Mouse (Mus musculus) urinary bladder, postnatal 36 days (tissue): Measurements from ENCODE around the gene Olfr1324.
"Not testable (repeated sequence)": the region's sequence is repeated elsewhere in the genome, so short reads cannot be mapped to it uniquely, and the experiment has no call there.

ENCODE experiments used
- DNase-seq, 2 experiments: peaks; one replicate each; pipeline ENCODE4 v3.0.0; 2022; ENCODE audit warnings: low spot score in 2 of 2, mixed read lengths in 1 of 2

The Olfr1324 gene

DNA sequence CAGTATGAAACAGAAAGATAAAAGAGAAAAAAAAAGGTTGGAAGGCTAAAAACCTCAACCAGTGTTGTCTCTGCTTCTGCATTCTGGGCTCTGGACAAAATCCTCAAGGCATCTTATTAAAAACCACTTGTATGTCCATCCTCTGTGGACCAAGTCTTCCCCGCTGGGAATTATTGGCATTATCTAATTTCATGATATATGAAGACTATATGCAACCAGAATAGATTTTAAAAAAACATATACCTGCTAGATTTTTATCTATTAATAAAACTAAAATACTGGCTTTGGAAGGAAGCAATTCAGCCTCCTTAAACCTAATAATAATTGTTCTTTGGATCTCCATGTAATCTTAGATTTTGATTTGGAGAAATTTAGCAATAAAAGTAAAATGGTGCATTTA, at the start of gene Olfr1324:
Gene Olfr1324 (minus strand): TSS at position 101 of the 400 bp plus-strand sequence.
- no peak for DNase-seq

DNA sequence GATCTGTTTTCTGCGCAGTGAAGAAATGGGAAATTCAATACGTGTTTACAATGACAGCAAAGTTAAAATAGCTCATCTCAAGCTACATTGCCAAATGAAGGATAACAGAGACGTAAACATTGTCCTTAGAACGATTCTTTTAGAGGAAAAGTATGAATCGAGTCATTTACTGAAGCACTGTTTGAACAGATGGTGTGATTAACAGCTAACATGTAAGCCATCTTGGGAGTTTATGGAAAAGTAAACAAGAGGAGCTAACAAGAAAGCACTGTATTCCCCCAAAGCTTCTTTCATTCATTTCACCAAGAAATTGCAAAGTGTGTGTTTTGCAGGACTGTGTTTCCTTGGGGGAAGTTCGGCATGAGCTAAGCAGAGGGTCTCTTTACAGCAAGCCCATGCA, 42.0 kb upstream of the Olfr1324 start:
- not testable (repeated sequence) for DNase-seq

DNA sequence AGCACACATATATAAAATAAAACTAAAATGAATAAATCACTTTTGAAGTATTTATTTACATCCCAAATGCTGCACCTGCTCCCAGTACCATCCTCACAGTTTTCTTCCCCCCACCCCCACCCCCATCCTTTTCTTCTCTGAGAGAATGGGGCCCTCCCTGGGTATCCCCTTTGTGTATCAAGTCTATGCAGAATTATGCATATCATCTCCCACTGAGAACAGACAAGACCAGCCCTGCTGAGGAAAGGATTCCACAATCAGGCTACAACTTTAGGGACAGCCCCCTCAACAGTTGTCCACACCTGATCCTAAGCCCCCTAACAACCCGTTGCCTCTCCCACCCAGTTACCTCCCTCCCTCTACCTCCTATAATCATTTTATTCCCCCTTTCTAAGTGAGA, 27.8 kb upstream of the Olfr1324 start:
- DNase-seq, result no peak

- no peak for DNase-seq
These were observed 15.1 kb upstream of the Olfr1324 start for GRCm38 (mm10) chrX:50443352-50443751.

DNA sequence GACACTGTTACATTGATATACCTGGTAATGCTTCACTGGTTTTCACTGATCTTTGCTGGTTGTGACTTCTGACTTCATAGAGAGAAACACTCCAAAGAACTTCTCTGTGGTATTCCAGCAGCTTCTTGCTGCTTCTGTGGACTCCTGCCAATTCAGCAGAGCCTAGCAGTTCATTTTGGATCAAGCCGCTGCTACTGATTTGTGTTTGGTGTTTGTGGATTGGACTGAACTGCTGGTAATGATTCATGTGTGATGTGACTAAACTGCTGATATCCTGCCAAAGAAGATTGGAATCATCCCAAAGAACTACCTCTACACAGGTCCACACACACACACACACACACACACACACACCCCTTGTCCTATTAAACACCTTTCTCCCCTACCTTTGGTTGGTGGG, 14.4 kb upstream of the Olfr1324 start:
- DNase-seq, result no peak

DNA sequence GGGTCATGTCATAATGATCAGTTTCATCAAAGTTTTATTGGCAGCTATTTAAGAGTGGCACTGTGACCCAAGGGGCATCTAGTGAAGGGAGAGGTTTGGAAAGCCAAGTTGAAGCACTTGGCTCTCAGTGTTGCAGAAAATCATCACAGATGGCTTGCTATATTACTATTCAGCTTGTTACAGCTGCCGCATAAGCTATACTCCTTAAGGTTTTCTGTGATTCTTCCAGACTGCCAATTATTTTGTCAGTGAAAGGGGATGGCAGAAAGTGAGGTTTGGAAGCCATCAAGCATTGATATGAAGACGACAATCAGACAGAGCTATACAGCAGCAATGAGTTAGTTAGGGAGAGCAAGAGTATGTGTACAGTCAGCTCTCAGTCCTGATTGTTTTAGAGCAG, 4.2 kb upstream of the Olfr1324 start:
- no peak for DNase-seq

DNA sequence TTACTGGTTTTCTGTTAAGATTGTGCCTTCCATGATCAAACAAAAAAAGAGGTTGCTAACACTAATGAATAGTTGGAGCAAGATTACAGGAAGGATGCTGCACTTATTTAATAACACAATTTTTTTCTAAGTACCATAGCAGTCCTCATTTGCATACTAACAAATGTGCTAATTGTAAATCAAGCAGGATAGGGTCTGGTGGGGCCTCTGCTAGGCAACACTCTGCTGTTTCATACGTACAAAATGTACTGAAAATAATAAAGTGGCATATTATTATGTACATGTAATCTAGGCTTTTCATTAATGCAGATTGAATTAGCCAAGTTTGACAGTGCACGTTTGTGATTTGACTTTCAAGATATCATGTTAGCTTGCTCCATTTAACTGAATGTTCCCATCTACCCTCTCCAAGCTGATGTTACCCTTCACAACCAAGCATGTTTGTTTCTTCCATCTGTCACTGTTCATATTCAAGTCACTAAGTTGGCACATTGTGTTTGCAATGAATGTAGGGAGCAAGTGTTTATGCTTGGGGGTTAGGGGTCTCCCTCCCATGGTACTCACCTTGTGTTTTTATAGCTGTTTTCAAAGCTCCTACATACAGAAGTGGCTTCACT, 478 bp downstream of the Olfr1324 start:
- no peak for DNase-seq

DNA sequence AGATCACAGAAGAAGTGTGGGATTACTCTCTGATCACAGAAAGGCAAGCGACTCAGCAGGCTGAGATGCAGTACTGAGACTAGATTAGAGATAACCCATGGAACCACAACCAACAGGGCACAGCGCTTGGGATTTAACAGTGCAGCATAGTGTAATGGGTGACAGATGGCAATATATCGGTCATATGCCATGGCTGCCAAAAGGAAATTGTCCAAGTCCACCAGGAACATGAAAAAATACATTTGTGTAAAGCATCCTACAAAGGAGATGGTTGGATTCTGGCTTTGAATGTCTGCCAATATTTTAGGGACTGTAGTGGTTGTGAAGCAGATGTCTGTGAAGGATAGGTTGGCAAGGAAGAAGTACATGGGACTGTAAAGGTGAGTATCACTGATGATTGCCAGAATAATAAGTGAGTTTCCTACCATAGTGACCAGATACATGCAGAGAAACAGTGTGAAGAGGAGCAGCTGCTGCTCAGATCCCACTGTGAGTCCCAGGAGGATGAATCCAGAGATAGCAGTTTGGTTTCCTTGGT, 2.3 kb downstream of the Olfr1324 start:
- DNase-seq, result no peak

- not testable (repeated sequence) for DNase-seq
These were observed 17.9 kb downstream of the Olfr1324 start for GRCm38 (mm10) chrX:50410361-50410760.

DNA sequence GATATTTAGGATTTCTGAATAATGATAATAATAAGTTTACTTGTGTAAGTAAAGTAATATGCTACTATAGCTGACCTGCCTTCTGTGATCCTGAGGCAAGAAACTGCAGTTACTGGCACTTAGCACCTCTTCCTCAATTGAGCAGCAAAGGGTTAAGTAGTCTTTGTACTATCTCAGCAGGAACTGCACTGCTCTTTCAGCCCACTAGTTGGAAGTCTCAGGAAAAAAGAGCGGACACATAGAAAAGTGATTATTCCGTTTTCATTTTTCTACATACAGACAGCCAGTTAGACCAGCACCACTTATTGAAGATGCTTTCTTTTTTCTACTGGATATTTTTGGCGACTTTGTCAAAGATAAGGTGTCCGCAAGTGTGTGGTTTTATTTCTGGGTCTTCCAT, 37.7 kb downstream of the Olfr1324 start:
- DNase-seq, result not testable (repeated sequence)

DNA sequence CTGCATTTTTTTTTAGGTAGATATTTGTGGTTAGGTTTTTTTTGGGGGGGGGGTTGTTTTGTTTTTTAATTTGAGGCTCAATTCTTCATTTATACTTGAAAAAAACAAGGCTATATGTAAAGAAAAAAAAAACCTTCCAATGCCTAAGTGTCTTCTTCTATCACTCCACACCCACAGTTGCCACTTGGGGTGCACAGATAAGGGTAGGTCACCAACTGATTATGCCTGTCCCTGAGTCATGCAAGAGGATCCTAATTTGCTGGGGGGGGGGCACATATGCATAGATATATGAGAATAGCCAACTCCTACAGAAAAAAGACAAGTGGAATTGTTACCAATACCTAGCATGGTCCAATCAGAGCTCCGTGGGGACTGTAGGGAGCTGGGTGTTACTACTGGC, 53.3 kb downstream of the Olfr1324 start:
- no peak for DNase-seq
